Mouse (Mus musculus): Measurements from ENCODE around the gene Zfp536. TPM values are rescaled to one million over a fixed set of nuclear protein-coding genes. Genes with fewer than 3 reads are reported as not detected.
"Not testable (repeated sequence)": the region's sequence is repeated elsewhere in the genome, so short reads cannot be mapped to it uniquely, and the experiment has no call there.

The Zfp536 gene
- polyA plus RNA-seq, 1 experiment: not detected

GRCm38 (mm10) chr7:37617880-37618279 is 155.6 kb downstream of the Zfp536 start:
- no peak overlapping the region for H3K27ac ChIP-seq (ENCODE audit: insufficient read depth, low read length)
- H3K27me3 ChIP-seq (ENCODE audit: control insufficient read depth, insufficient read depth, low read length, poor library complexity, severe bottlenecking): no peaks in the 10 kb centered on the region
- H3K4me1 ChIP-seq (ENCODE audit: control insufficient read depth, insufficient read depth, low read length): no peaks in the 10 kb centered on the region
- no peak overlapping the region for H3K9ac ChIP-seq (ENCODE audit: low read depth, poor library complexity, severe bottlenecking)
- no peak for TF ChIP-seq EP300 (IDR thresholded peaks at IDR 0.05; ENCODE audit: insufficient read depth, low read depth, low read length)
- no peak for TF ChIP-seq POLR2A (IDR thresholded peaks at IDR 0.05; ENCODE audit: insufficient read depth, low read length)
- TF ChIP-seq CTCF (IDR thresholded peaks at IDR 0.05; ENCODE audit: low read depth, low read length): no peak
- no peaks in the 10 kb centered on the region for H3K9me3 ChIP-seq (replicated peaks; ENCODE audit: control insufficient read depth, insufficient read depth, low read length, poor library complexity, severe bottlenecking)
- H3K4me3 ChIP-seq (ENCODE audit: low read depth, low read length): no peak overlapping the region
- H3K36me3 ChIP-seq (ENCODE audit: control insufficient read depth, insufficient read depth, low read length, poor library complexity, severe bottlenecking): no peaks in the 10 kb centered on the region

- Histone ChIP-seq H3K4me1 (ENCODE audit: control insufficient read depth, insufficient read depth, low read length) (no peaks in the 10 kb centered on the region), H3K27ac (ENCODE audit: insufficient read depth, low read length) (no peak overlapping the region), H3K27me3 (ENCODE audit: control insufficient read depth, insufficient read depth, low read length, poor library complexity, severe bottlenecking) (no peaks in the 10 kb centered on the region), H3K9ac (ENCODE audit: low read depth, poor library complexity, severe bottlenecking) (no peak overlapping the region), H3K9me3 (replicated peaks; ENCODE audit: control insufficient read depth, insufficient read depth, low read length, poor library complexity, severe bottlenecking) (no peaks in the 10 kb centered on the region), H3K36me3 (ENCODE audit: control insufficient read depth, insufficient read depth, low read length, poor library complexity, severe bottlenecking) (no peaks in the 10 kb centered on the region), H3K4me3 (ENCODE audit: low read depth, low read length) (no peak overlapping the region)
- TF ChIP-seq CTCF (IDR thresholded peaks at IDR 0.05; ENCODE audit: low read depth, low read length): no peak
These were observed 157.5 kb downstream of the Zfp536 start for GRCm38 (mm10) chr7:37615932-37616331.

- no peak for TF ChIP-seq POLR2A (IDR thresholded peaks at IDR 0.05; ENCODE audit: insufficient read depth, low read length)
- TF ChIP-seq CTCF (IDR thresholded peaks at IDR 0.05; ENCODE audit: low read depth, low read length): no peak
- TF ChIP-seq EP300 (IDR thresholded peaks at IDR 0.05; ENCODE audit: insufficient read depth, low read depth, low read length): no peak
- H3K4me3 ChIP-seq (ENCODE audit: low read depth, low read length): no peak overlapping the region
- H3K27me3 ChIP-seq (ENCODE audit: control insufficient read depth, insufficient read depth, low read length, poor library complexity, severe bottlenecking): no peaks in the 10 kb centered on the region
- no peaks in the 10 kb centered on the region for H3K4me1 ChIP-seq (ENCODE audit: control insufficient read depth, insufficient read depth, low read length)
- H3K9ac ChIP-seq (ENCODE audit: low read depth, poor library complexity, severe bottlenecking): no peak overlapping the region
- no peak overlapping the region for H3K27ac ChIP-seq (ENCODE audit: insufficient read depth, low read length)
- no peaks in the 10 kb centered on the region for H3K9me3 ChIP-seq (replicated peaks; ENCODE audit: control insufficient read depth, insufficient read depth, low read length, poor library complexity, severe bottlenecking)
- H3K36me3 ChIP-seq (ENCODE audit: control insufficient read depth, insufficient read depth, low read length, poor library complexity, severe bottlenecking): no peaks in the 10 kb centered on the region
These were observed 159.1 kb downstream of the Zfp536 start for GRCm38 (mm10) chr7:37614381-37614780.

GRCm38 (mm10) chr7:37608556-37608955 is 164.9 kb downstream of the Zfp536 start:
- no peaks in the 10 kb centered on the region for H3K36me3 ChIP-seq (ENCODE audit: control insufficient read depth, insufficient read depth, low read length, poor library complexity, severe bottlenecking)

GRCm38 (mm10) chr7:37607906-37608305 is 165.5 kb downstream of the Zfp536 start:
- no peak overlapping the region for H3K9ac ChIP-seq (ENCODE audit: low read depth, poor library complexity, severe bottlenecking)
- no peaks in the 10 kb centered on the region for H3K9me3 ChIP-seq (replicated peaks; ENCODE audit: control insufficient read depth, insufficient read depth, low read length, poor library complexity, severe bottlenecking)
- no peaks in the 10 kb centered on the region for H3K36me3 ChIP-seq (ENCODE audit: control insufficient read depth, insufficient read depth, low read length, poor library complexity, severe bottlenecking)
- H3K27ac ChIP-seq (ENCODE audit: insufficient read depth, low read length): no peak overlapping the region
- TF ChIP-seq EP300 (IDR thresholded peaks at IDR 0.05; ENCODE audit: insufficient read depth, low read depth, low read length) (no peak), CTCF (IDR thresholded peaks at IDR 0.05; ENCODE audit: low read depth, low read length) (no peak), POLR2A (IDR thresholded peaks at IDR 0.05; ENCODE audit: insufficient read depth, low read length) (no peak)
- no peaks in the 10 kb centered on the region for H3K27me3 ChIP-seq (ENCODE audit: control insufficient read depth, insufficient read depth, low read length, poor library complexity, severe bottlenecking)
- H3K4me3 ChIP-seq (ENCODE audit: low read depth, low read length): no peak overlapping the region
- no peaks in the 10 kb centered on the region for H3K4me1 ChIP-seq (ENCODE audit: control insufficient read depth, insufficient read depth, low read length)

More at GRCm38 (mm10) chr7:37608556-37608955, 164.9 kb downstream of the Zfp536 start:
- no peak for TF ChIP-seq CTCF (IDR thresholded peaks at IDR 0.05; ENCODE audit: low read depth, low read length)
- no peak for TF ChIP-seq POLR2A (IDR thresholded peaks at IDR 0.05; ENCODE audit: insufficient read depth, low read length)
- TF ChIP-seq EP300 (IDR thresholded peaks at IDR 0.05; ENCODE audit: insufficient read depth, low read depth, low read length): no peak
- no peaks in the 10 kb centered on the region for H3K4me1 ChIP-seq (ENCODE audit: control insufficient read depth, insufficient read depth, low read length)
- no peaks in the 10 kb centered on the region for H3K27me3 ChIP-seq (ENCODE audit: control insufficient read depth, insufficient read depth, low read length, poor library complexity, severe bottlenecking)
- H3K9ac ChIP-seq (ENCODE audit: low read depth, poor library complexity, severe bottlenecking): no peak overlapping the region
- no peak overlapping the region for H3K27ac ChIP-seq (ENCODE audit: insufficient read depth, low read length)
- no peaks in the 10 kb centered on the region for H3K9me3 ChIP-seq (replicated peaks; ENCODE audit: control insufficient read depth, insufficient read depth, low read length, poor library complexity, severe bottlenecking)
- H3K4me3 ChIP-seq (ENCODE audit: low read depth, low read length): no peak overlapping the region

GRCm38 (mm10) chr7:37606472-37606871 is 167.0 kb downstream of the Zfp536 start:
- H3K27me3 ChIP-seq (ENCODE audit: control insufficient read depth, insufficient read depth, low read length, poor library complexity, severe bottlenecking): no peaks in the 10 kb centered on the region
- no peaks in the 10 kb centered on the region for H3K9me3 ChIP-seq (replicated peaks; ENCODE audit: control insufficient read depth, insufficient read depth, low read length, poor library complexity, severe bottlenecking)
- H3K4me3 ChIP-seq (ENCODE audit: low read depth, low read length): no peak overlapping the region
- no peak overlapping the region for H3K9ac ChIP-seq (ENCODE audit: low read depth, poor library complexity, severe bottlenecking)
- H3K4me1 ChIP-seq (ENCODE audit: control insufficient read depth, insufficient read depth, low read length): no peaks in the 10 kb centered on the region
- TF ChIP-seq POLR2A (IDR thresholded peaks at IDR 0.05; ENCODE audit: insufficient read depth, low read length) (no peak), CTCF (IDR thresholded peaks at IDR 0.05; ENCODE audit: low read depth, low read length) (peak; percentile 27)
- H3K36me3 ChIP-seq (ENCODE audit: control insufficient read depth, insufficient read depth, low read length, poor library complexity, severe bottlenecking): no peaks in the 10 kb centered on the region
- no peak overlapping the region for H3K27ac ChIP-seq (ENCODE audit: insufficient read depth, low read length)

GRCm38 (mm10) chr7:37603525-37603909 is 169.9 kb downstream of the Zfp536 start:
- not testable (repeated sequence) for H3K4me1 ChIP-seq (ENCODE audit: control insufficient read depth, insufficient read depth, low read length); H3K9me3 ChIP-seq (replicated peaks; ENCODE audit: control insufficient read depth, insufficient read depth, low read length, poor library complexity, severe bottlenecking)

More at GRCm38 (mm10) chr7:37603525-37603909, 169.9 kb downstream of the Zfp536 start:
- not testable (repeated sequence) for H3K27me3 ChIP-seq (ENCODE audit: control insufficient read depth, insufficient read depth, low read length, poor library complexity, severe bottlenecking); H3K36me3 ChIP-seq (ENCODE audit: control insufficient read depth, insufficient read depth, low read length, poor library complexity, severe bottlenecking); H3K4me3 ChIP-seq (ENCODE audit: low read depth, low read length); H3K27ac ChIP-seq (ENCODE audit: insufficient read depth, low read length); H3K9ac ChIP-seq (ENCODE audit: low read depth, poor library complexity, severe bottlenecking)
